Mouse (Mus musculus): ENCODE measurements around the gene Ndrg4. TPM values are rescaled to one million over a fixed set of nuclear protein-coding genes. Genes with fewer than 3 reads are reported as not detected.

Ndrg4 gene
- polyA plus RNA-seq, 1 experiment from 2014 or later: 14.0 TPM

GRCm38 (mm10) chr8:95688073-95688672, 11.4 kb downstream of the Ndrg4 start:
- WGBS: 75% methylated on average over 10 of the region's 10 CpGs
- ATAC-seq (ENCODE audit: insufficient number of reproducible peaks, insufficient read depth, low FRiP score, low TSS enrichment, low read depth): no peak
- no peaks in the 10 kb centered on the region for H3K9me3 ChIP-seq

GRCm38 (mm10) chr8:95690929-95691541, 14.3 kb downstream of the Ndrg4 start:
- Histone ChIP-seq H3K4me2 (no peak overlapping the region), H3K27me3 (peaks cover 65% of the 10 kb centered on the region), H3K4me3 (replicated peaks) (no peak overlapping the region), H3K4me1 (replicated peaks) (no peaks in the 10 kb centered on the region), H3K9ac (replicated peaks) (no peak overlapping the region), H3K36me3 (no peaks in the 10 kb centered on the region), H3K27ac (no peak overlapping the region), H3K9me3 (no peaks in the 10 kb centered on the region)
- WGBS: 84% methylated on average over 13 of the region's 13 CpGs
- ATAC-seq (ENCODE audit: insufficient number of reproducible peaks, insufficient read depth, low FRiP score, low TSS enrichment, low read depth): no peak

More at GRCm38 (mm10) chr8:95688073-95688672, 11.4 kb downstream of the Ndrg4 start:
- no peak overlapping the region for H3K9ac ChIP-seq (replicated peaks)
- no peaks in the 10 kb centered on the region for H3K4me1 ChIP-seq (replicated peaks)
- H3K4me2 ChIP-seq: no peak overlapping the region
- peaks cover 42% of the 10 kb centered on the region for H3K27me3 ChIP-seq
- no peaks in the 10 kb centered on the region for H3K36me3 ChIP-seq
- H3K27ac ChIP-seq: no peak overlapping the region
- no peak overlapping the region for H3K4me3 ChIP-seq (replicated peaks)

- peaks cover 70% of the 10 kb centered on the region for H3K27me3 ChIP-seq
- H3K4me3 ChIP-seq (replicated peaks): no peak overlapping the region
- 0 out of 2 replicates have a peak, but pooled peaks cover 3% of the 10 kb centered on the region for H3K4me1 ChIP-seq (replicated peaks)
- WGBS: 14% methylated on average over 6 of the region's 6 CpGs
- no peaks in the 10 kb centered on the region for H3K9me3 ChIP-seq
- ATAC-seq (ENCODE audit: insufficient number of reproducible peaks, insufficient read depth, low FRiP score, low TSS enrichment, low read depth): no peak
- H3K9ac ChIP-seq (replicated peaks): no peak overlapping the region
- H3K4me2 ChIP-seq: no peak overlapping the region
- no peak overlapping the region for H3K27ac ChIP-seq
- H3K36me3 ChIP-seq: no peaks in the 10 kb centered on the region
These were observed 17.9 kb downstream of the Ndrg4 start for GRCm38 (mm10) chr8:95694631-95695030.

GRCm38 (mm10) chr8:95696661-95697060, 19.9 kb downstream of the Ndrg4 start:
- ATAC-seq (ENCODE audit: insufficient number of reproducible peaks, insufficient read depth, low FRiP score, low TSS enrichment, low read depth): no peak
- Histone ChIP-seq H3K27ac (no peak overlapping the region), H3K4me2 (peak overlapping the region; percentile 44), H3K9ac (replicated peaks) (no peak overlapping the region), H3K27me3 (peaks cover 72% of the 10 kb centered on the region), H3K4me3 (replicated peaks) (no peak overlapping the region), H3K36me3 (no peaks in the 10 kb centered on the region), H3K9me3 (no peaks in the 10 kb centered on the region), H3K4me1 (replicated peaks) (0 out of 2 replicates have a peak, but pooled peaks cover 3% of the 10 kb centered on the region)
- WGBS: 74% methylated on average over 7 of the region's 8 CpGs

- H3K36me3 ChIP-seq: no peaks in the 10 kb centered on the region
- H3K4me3 ChIP-seq (replicated peaks): no peak overlapping the region
- no peak overlapping the region for H3K9ac ChIP-seq (replicated peaks)
- peak overlapping the region; percentile 44 for H3K4me2 ChIP-seq
- H3K27ac ChIP-seq: no peak overlapping the region
- no peaks in the 10 kb centered on the region for H3K9me3 ChIP-seq
- H3K27me3 ChIP-seq: peaks cover 72% of the 10 kb centered on the region
- peaks cover 4% of the 10 kb centered on the region; the same call in 1 of the 2 replicates for H3K4me1 ChIP-seq (replicated peaks)
- ATAC-seq (ENCODE audit: insufficient number of reproducible peaks, insufficient read depth, low FRiP score, low TSS enrichment, low read depth): peak; percentile 62; the same call in 1 of the 2 replicates
- WGBS: 1% methylated on average over 11 of the region's 11 CpGs
These were observed 20.3 kb downstream of the Ndrg4 start for GRCm38 (mm10) chr8:95697128-95697527.

- 28% methylated on average over 6 of the region's 6 CpGs for WGBS
- peaks cover 9% of the 10 kb centered on the region for H3K4me1 ChIP-seq (replicated peaks)
- no peak for ATAC-seq (ENCODE audit: insufficient number of reproducible peaks, insufficient read depth, low FRiP score, low TSS enrichment, low read depth)
- H3K27ac ChIP-seq: no peak overlapping the region
- no peak overlapping the region for H3K4me2 ChIP-seq
- no peaks in the 10 kb centered on the region for H3K9me3 ChIP-seq
- no peak overlapping the region for H3K4me3 ChIP-seq (replicated peaks)
- no peak overlapping the region for H3K9ac ChIP-seq (replicated peaks)
- H3K27me3 ChIP-seq: peaks cover 63% of the 10 kb centered on the region
- H3K36me3 ChIP-seq: no peaks in the 10 kb centered on the region
These were observed 21.4 kb downstream of the Ndrg4 start for GRCm38 (mm10) chr8:95698179-95698578.

- Histone ChIP-seq H3K27ac (no peak overlapping the region), H3K4me2 (no peak overlapping the region), H3K4me3 (replicated peaks) (no peak overlapping the region), H3K4me1 (replicated peaks) (peaks cover 20% of the 10 kb centered on the region), H3K27me3 (peaks cover 46% of the 10 kb centered on the region), H3K36me3 (no peaks in the 10 kb centered on the region), H3K9me3 (no peaks in the 10 kb centered on the region), H3K9ac (replicated peaks) (no peak overlapping the region)
- 74% methylated on average over 9 of the region's 9 CpGs for WGBS
- ATAC-seq (ENCODE audit: insufficient number of reproducible peaks, insufficient read depth, low FRiP score, low TSS enrichment, low read depth): no peak
These were observed 23.5 kb downstream of the Ndrg4 start for GRCm38 (mm10) chr8:95700282-95700681.

- WGBS: 73% methylated on average over 4 of the region's 4 CpGs
- no peak overlapping the region for H3K27ac ChIP-seq
These were observed 25.0 kb downstream of the Ndrg4 start for GRCm38 (mm10) chr8:95701809-95702208.

GRCm38 (mm10) chr8:95702480-95703446, 26.0 kb downstream of the Ndrg4 start:
- H3K36me3 ChIP-seq: 0 out of 2 replicates have a peak, but pooled peaks cover 3% of the 10 kb centered on the region
- H3K4me3 ChIP-seq (replicated peaks): peak overlapping the region; percentile 61
- H3K4me2 ChIP-seq: peak overlapping the region; percentile 96
- ATAC-seq (ENCODE audit: insufficient number of reproducible peaks, insufficient read depth, low FRiP score, low TSS enrichment, low read depth): peak; percentile 93
- H3K27ac ChIP-seq: no peak overlapping the region
- H3K27me3 ChIP-seq: peaks cover 29% of the 10 kb centered on the region
- peak overlapping the region; percentile 65 for H3K9ac ChIP-seq (replicated peaks)
- no peaks in the 10 kb centered on the region for H3K9me3 ChIP-seq
- peaks cover 18% of the 10 kb centered on the region for H3K4me1 ChIP-seq (replicated peaks)
- WGBS: 2% methylated on average over 34 of the region's 34 CpGs

More at GRCm38 (mm10) chr8:95701809-95702208, 25.0 kb downstream of the Ndrg4 start:
- Histone ChIP-seq H3K4me3 (replicated peaks) (no peak overlapping the region), H3K9ac (replicated peaks) (no peak overlapping the region), H3K4me2 (peak overlapping the region; percentile 96; the same call in 1 of the 2 replicates), H3K36me3 (no peaks in the 10 kb centered on the region), H3K27me3 (peaks cover 35% of the 10 kb centered on the region), H3K4me1 (replicated peaks) (peaks cover 20% of the 10 kb centered on the region), H3K9me3 (no peaks in the 10 kb centered on the region)
- ATAC-seq (ENCODE audit: insufficient number of reproducible peaks, insufficient read depth, low FRiP score, low TSS enrichment, low read depth): no peak

GRCm38 (mm10) chr8:95703461-95704260, 26.9 kb downstream of the Ndrg4 start:
- Histone ChIP-seq H3K27me3 (peaks cover 21% of the 10 kb centered on the region), H3K4me2 (peak overlapping the region; percentile 96), H3K4me3 (replicated peaks) (peak overlapping the region; percentile 61), H3K9ac (replicated peaks) (peak overlapping the region; percentile 65), H3K27ac (no peak overlapping the region), H3K36me3 (0 out of 2 replicates have a peak, but pooled peaks cover 3% of the 10 kb centered on the region), H3K4me1 (replicated peaks) (peaks cover 18% of the 10 kb centered on the region), H3K9me3 (no peaks in the 10 kb centered on the region)
- WGBS: under 1% methylated on average over 15 of the region's 15 CpGs
- ATAC-seq (ENCODE audit: insufficient number of reproducible peaks, insufficient read depth, low FRiP score, low TSS enrichment, low read depth): peak; percentile 5; the same call in 1 of the 2 replicates

Data from limb, embryonic 12.5 days (tissue).